Mouse (Mus musculus): Measurements from ENCODE around the gene 4930469K13Rik. TPM values are rescaled to one million over a fixed set of nuclear protein-coding genes. Genes with fewer than 3 reads are reported as not detected.

4930469K13Rik gene
- polyA plus RNA-seq, 2 experiments: not detected

DNA sequence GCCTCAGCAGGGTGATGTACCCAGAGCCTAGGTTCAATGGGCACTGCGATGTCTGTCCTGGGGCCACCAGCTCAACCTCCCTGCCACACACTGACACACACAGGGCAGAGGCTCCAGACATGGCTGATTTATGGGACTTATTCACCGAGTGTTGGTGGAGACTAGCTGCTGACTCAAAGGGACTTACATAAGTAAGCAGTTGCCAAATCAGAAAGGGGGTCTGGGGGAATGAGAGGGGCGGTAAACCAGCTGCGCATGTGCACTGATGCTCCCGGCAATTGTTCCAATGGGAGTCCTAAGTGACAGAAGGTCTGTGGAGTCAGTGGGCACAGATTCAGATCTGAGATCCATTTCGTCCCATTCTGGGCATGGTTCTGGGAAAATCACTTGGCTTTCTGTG is 140.8 kb downstream of the 4930469K13Rik start:
- Histone ChIP-seq H3K9ac (ENCODE audit: low read depth, low read length, severe bottlenecking) (no peak overlapping the region), H3K27ac (replicated peaks; ENCODE audit: low read depth, low read length) (no peak overlapping the region), H3K27me3 (ENCODE audit: control insufficient read depth, insufficient read depth, low read length) (no peaks in the 10 kb centered on the region), H3K9me3 (ENCODE audit: control insufficient read depth, low read length) (no peaks in the 10 kb centered on the region), H3K4me1 (ENCODE audit: control insufficient read depth, insufficient read depth, low read length) (no peaks in the 10 kb centered on the region), H3K4me3 (replicated peaks; ENCODE audit: low read length) (no peak overlapping the region), H3K36me3 (ENCODE audit: control insufficient read depth, insufficient read depth, low read length) (no peaks in the 10 kb centered on the region), H3K4me2 (replicated peaks; ENCODE audit: low read depth, low read length, severe bottlenecking) (no peak overlapping the region)
- ATAC-seq (ENCODE audit: low FRiP score, low read depth) (no peak), DNase-seq (ENCODE audit: low spot score) (no peak)
- 73% methylated on average over 6 of the region's 6 CpGs for WGBS
- TF ChIP-seq POLR2A (IDR thresholded peaks at IDR 0.05; ENCODE audit: borderline replicate concordance, extremely low read depth, insufficient read depth, insufficient read length): no peak

DNA sequence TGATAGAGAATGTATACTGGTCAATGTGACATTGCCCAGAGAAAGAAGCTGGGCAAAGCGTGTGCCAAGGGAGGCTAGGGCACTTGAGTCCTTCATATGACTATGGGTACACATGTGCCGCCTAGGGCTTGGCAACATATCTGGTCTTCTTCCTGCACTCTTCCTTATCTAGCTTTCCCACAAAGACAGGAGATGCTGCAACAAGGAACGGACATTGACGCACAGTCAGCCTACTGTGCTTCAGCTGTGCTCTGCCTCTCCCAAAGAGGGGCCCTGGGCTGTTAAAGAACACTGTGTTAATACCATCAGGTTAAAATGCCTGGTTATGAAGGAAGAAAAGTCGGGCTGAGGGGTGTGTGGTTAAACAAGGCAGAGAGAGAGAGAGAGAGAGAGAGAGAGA is 141.7 kb downstream of the 4930469K13Rik start:
- Histone ChIP-seq H3K9me3 (ENCODE audit: control insufficient read depth, low read length) (no peaks in the 10 kb centered on the region), H3K4me1 (ENCODE audit: control insufficient read depth, insufficient read depth, low read length) (no peaks in the 10 kb centered on the region; the same call in 1 of the 2 replicates), H3K4me2 (replicated peaks; ENCODE audit: low read depth, low read length, severe bottlenecking) (no peak overlapping the region), H3K27ac (replicated peaks; ENCODE audit: low read depth, low read length) (no peak overlapping the region), H3K36me3 (ENCODE audit: control insufficient read depth, insufficient read depth, low read length) (no peaks in the 10 kb centered on the region), H3K27me3 (ENCODE audit: control insufficient read depth, insufficient read depth, low read length) (no peaks in the 10 kb centered on the region), H3K9ac (ENCODE audit: low read depth, low read length, severe bottlenecking) (no peak overlapping the region), H3K4me3 (replicated peaks; ENCODE audit: low read length) (no peak overlapping the region)
- WGBS: 85% methylated on average over 5 of the region's 5 CpGs
- ATAC-seq (ENCODE audit: low FRiP score, low read depth) (no peak), DNase-seq (ENCODE audit: low spot score) (no peak)
- no peak for TF ChIP-seq POLR2A (IDR thresholded peaks at IDR 0.05; ENCODE audit: borderline replicate concordance, extremely low read depth, insufficient read depth, insufficient read length)

DNA sequence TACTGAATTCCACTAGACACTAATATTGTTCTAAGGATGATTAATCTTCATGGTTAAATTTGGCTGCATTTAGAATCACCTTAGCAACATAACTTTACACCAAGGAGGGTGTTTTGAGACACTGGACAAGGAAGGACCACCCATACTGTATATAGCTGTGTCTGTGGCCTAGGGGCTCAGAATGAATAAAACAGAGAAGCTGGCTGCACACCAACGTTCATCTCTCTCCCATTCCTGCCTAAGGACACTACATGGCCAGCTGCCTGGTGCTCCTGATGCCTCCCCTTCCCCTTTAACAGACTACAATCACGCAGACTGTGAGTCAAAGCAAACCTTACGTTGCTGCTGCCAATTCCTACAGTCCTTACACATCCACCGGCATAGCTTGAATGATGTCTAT is 142.4 kb downstream of the 4930469K13Rik start:
- Histone ChIP-seq H3K4me1 (ENCODE audit: control insufficient read depth, insufficient read depth, low read length) (peaks cover 4% of the 10 kb centered on the region; the same call in 1 of the 2 replicates), H3K9ac (ENCODE audit: low read depth, low read length, severe bottlenecking) (no peak overlapping the region), H3K27ac (replicated peaks; ENCODE audit: low read depth, low read length) (no peak overlapping the region), H3K36me3 (ENCODE audit: control insufficient read depth, insufficient read depth, low read length) (no peaks in the 10 kb centered on the region), H3K9me3 (ENCODE audit: control insufficient read depth, low read length) (no peaks in the 10 kb centered on the region), H3K27me3 (ENCODE audit: control insufficient read depth, insufficient read depth, low read length) (no peaks in the 10 kb centered on the region), H3K4me2 (replicated peaks; ENCODE audit: low read depth, low read length, severe bottlenecking) (no peak overlapping the region), H3K4me3 (replicated peaks; ENCODE audit: low read length) (no peak overlapping the region)
- ATAC-seq (ENCODE audit: low FRiP score, low read depth) (no peak), DNase-seq (ENCODE audit: low spot score) (no peak)
- WGBS: 66% methylated on average over 4 of the region's 4 CpGs
- TF ChIP-seq POLR2A (IDR thresholded peaks at IDR 0.05; ENCODE audit: borderline replicate concordance, extremely low read depth, insufficient read depth, insufficient read length): no peak

DNA sequence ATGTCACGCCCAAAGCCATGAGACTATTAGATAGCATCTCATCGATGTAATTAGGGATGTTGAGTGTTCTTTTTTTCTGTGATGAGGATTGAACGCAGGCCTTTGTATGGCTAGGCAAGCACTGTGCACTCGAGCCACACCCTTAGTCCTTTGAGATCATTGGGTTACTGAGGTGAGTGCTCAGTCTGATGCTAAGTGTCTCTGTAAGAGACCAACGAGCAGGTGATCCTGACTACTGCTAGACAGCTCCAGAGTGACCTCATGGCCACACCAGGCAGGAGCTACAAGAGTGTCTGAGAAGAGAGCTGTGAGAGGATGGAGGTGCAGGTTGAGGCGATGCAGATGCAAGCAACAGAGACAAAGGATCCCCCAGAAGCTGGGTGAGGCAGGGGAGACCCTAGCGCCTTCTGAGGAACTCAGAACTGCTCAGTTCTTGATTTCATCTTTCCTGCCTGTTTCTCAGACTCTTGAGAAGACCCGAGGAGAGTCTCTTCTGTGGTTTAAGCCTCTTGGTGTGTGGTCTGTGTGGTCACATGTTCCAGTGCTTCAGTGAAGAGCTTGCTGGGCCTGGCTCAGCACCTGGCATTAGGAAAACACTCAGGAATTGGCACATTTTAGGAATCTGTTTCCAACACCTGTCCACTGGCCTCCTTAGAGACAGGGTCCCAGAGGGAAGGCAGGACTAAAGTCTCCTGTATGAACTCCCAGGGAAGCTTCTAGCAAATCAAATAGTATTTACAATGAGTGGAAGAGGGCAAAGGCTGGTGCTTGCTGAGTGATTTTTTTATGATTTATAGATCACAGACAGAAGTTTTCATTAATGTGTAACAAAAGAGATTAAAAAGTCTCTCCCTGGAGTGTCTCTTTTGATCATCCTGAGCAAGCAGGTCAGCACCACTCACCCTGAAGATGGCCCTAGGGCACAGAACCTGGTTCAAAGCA is 146.4 kb downstream of the 4930469K13Rik start:
- no peaks in the 10 kb centered on the region for H3K36me3 ChIP-seq (ENCODE audit: control insufficient read depth, insufficient read depth, low read length)
- ATAC-seq (ENCODE audit: low FRiP score, low read depth): no peak
- 81% methylated on average over 8 of the region's 8 CpGs for WGBS

DNA sequence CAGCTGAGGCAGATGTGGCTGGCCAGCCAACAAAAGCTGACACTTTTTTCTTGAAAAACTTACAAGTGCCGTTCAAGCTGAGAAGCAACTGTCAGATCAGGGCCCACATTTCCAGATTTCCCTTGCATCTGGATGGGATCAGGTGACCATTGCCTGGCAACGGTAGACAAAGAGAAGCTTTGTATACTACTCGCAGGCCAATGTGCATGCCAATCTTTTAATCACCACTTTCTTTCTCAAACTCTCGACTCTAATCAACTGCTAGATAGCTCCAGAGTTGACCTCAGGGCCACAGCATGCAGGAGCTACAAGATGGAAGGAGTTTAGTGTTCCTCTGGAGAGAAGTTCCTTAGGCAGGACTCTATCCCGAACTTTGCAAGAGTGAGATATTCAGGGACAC is 147.2 kb downstream of the 4930469K13Rik start:
- Histone ChIP-seq H3K27me3 (ENCODE audit: control insufficient read depth, insufficient read depth, low read length) (no peaks in the 10 kb centered on the region), H3K4me3 (replicated peaks; ENCODE audit: low read length) (no peak overlapping the region), H3K36me3 (ENCODE audit: control insufficient read depth, insufficient read depth, low read length) (no peaks in the 10 kb centered on the region), H3K4me2 (replicated peaks; ENCODE audit: low read depth, low read length, severe bottlenecking) (no peak overlapping the region), H3K9me3 (ENCODE audit: control insufficient read depth, low read length) (no peaks in the 10 kb centered on the region), H3K4me1 (ENCODE audit: control insufficient read depth, insufficient read depth, low read length) (peaks cover 4% of the 10 kb centered on the region; the same call in 1 of the 2 replicates), H3K9ac (ENCODE audit: low read depth, low read length, severe bottlenecking) (no peak overlapping the region), H3K27ac (replicated peaks; ENCODE audit: low read depth, low read length) (no peak overlapping the region)
- ATAC-seq (ENCODE audit: low FRiP score, low read depth): no peak
- 45% methylated on average over 5 of the region's 5 CpGs for WGBS
- TF ChIP-seq POLR2A (IDR thresholded peaks at IDR 0.05; ENCODE audit: borderline replicate concordance, extremely low read depth, insufficient read depth, insufficient read length): no peak
- no peak for DNase-seq (ENCODE audit: low spot score)

More for the DNA sequence above, 146.4 kb downstream of the 4930469K13Rik start:
- no peak overlapping the region for H3K9ac ChIP-seq (ENCODE audit: low read depth, low read length, severe bottlenecking)
- peaks cover 4% of the 10 kb centered on the region; the same call in 1 of the 2 replicates for H3K4me1 ChIP-seq (ENCODE audit: control insufficient read depth, insufficient read depth, low read length)
- no peak overlapping the region for H3K4me3 ChIP-seq (replicated peaks; ENCODE audit: low read length)
- DNase-seq (ENCODE audit: low spot score): no peak
- no peaks in the 10 kb centered on the region for H3K9me3 ChIP-seq (ENCODE audit: control insufficient read depth, low read length)
- no peaks in the 10 kb centered on the region for H3K27me3 ChIP-seq (ENCODE audit: control insufficient read depth, insufficient read depth, low read length)
- no peak for TF ChIP-seq POLR2A (IDR thresholded peaks at IDR 0.05; ENCODE audit: borderline replicate concordance, extremely low read depth, insufficient read depth, insufficient read length)
- H3K27ac ChIP-seq (replicated peaks; ENCODE audit: low read depth, low read length): no peak overlapping the region
- no peak overlapping the region for H3K4me2 ChIP-seq (replicated peaks; ENCODE audit: low read depth, low read length, severe bottlenecking)
